Mouse (Mus musculus) hindbrain, embryonic 16.5 days (tissue): Measurements from ENCODE around the gene Gm28043. TPM values are rescaled to one million over a fixed set of nuclear protein-coding genes. Genes with fewer than 3 reads are reported as not detected.

Experiments
- ATAC-seq: fragments of 200-750 bp; cut with Nextera tagmentation; 2 replicates; pipeline ENCODE4 v1.8.0; 2017; ENCODE audit warnings: moderate TSS enrichment, moderate library complexity
- H3K27ac ChIP-seq: fragments of 300-500 bp; sonication (generic); 2 replicates; pipeline ENCODE4 v1.5.1; 2014; ENCODE audit warnings: low read depth, mild to moderate bottlenecking, control low read depth, low read length, moderate library complexity
- H3K27me3 ChIP-seq: fragments of 300-500 bp; sonication (generic); replicated peaks from 2 replicates; pipeline ENCODE4 v1.6.1; 2014; ENCODE audit warnings: low read length; ENCODE audit not compliant: control insufficient read depth, insufficient read depth
- H3K36me3 ChIP-seq: fragments of 300-500 bp; sonication (generic); 2 replicates; pipeline ENCODE4 v1.6.1; 2014; ENCODE audit warnings: mild to moderate bottlenecking, low read length, moderate library complexity, mixed read lengths; ENCODE audit not compliant: control insufficient read depth, insufficient read depth
- H3K4me1 ChIP-seq: fragments of 300-500 bp; sonication (generic); 2 replicates; pipeline ENCODE4 v1.6.1; 2014; ENCODE audit warnings: low read depth, low read length; ENCODE audit not compliant: control insufficient read depth, insufficient read depth
- H3K4me2 ChIP-seq: fragments of 300-500 bp; sonication (generic); 2 replicates; pipeline ENCODE4 v1.6.1; 2014; ENCODE audit warnings: mild to moderate bottlenecking, low read length, control low read depth, moderate library complexity
- H3K4me3 ChIP-seq: fragments of 300-500 bp; sonication (generic); 2 replicates; pipeline ENCODE4 v1.5.1; 2014; ENCODE audit warnings: mild to moderate bottlenecking, low read length, control low read depth, moderate library complexity
- H3K9ac ChIP-seq: fragments of 300-500 bp; sonication (generic); 2 replicates; pipeline ENCODE4 v1.6.1; 2014; ENCODE audit warnings: low read depth, mild to moderate bottlenecking, control low read depth, low read length, moderate library complexity
- H3K9me3 ChIP-seq: fragments of 300-500 bp; sonication (generic); 2 replicates; pipeline ENCODE4 v1.6.1; 2014; ENCODE audit warnings: mild to moderate bottlenecking, low read length, moderate library complexity; ENCODE audit not compliant: control insufficient read depth
- WGBS: fragments of 180-500 bp; shearing (Covaris S2); extraction: QIAGEN DNeasy Blood & Tissue Kit; methylation state at CpG from one replicate; pipeline ENCODE4 v1.1.7; 2014; 5-methylcytosine and 5-hydroxymethylcytosine counted together
- polyA plus RNA-seq: library from polyadenylated mRNA; unstranded; fragments of >200 nt; fragmentation: Nextera tagmentation; extraction: Ambion mirVana; gene quantifications from 2 replicates; pipeline ENCODE4 v1.2.1, GENCODE M21; 2015

Gm28043 gene
- 1.8 and 2.3 TPM in 2 replicates for polyA plus RNA-seq

- H3K27ac ChIP-seq = peak within 1 kb of the TSS; percentile 92
- peak within 1 kb of the TSS; percentile 92 for H3K4me2 ChIP-seq
- peaks cover 25% of the 10 kb centered on the region for H3K4me1 ChIP-seq
- H3K4me3 ChIP-seq = peak within 1 kb of the TSS; percentile 97
- no peaks in the 10 kb centered on the region for H3K9me3 ChIP-seq
- H3K9ac ChIP-seq = peak within 1 kb of the TSS; percentile 99
- 2% methylated on average over 52 of the region's 52 CpGs for WGBS
- peak; percentile 95 for ATAC-seq
- H3K36me3 ChIP-seq = no peaks in the 10 kb centered on the region
- no peaks in the 10 kb centered on the region for H3K27me3 ChIP-seq
These were observed at the start of gene Gm28043, which contains the start of gene Rnf8 for GRCm38 (mm10) chr17:29614115-29615023. Gene Gm28043 (plus strand): TSS chr17:29614876. Gene Rnf8 (plus strand): TSS chr17:29614790.

- H3K9ac ChIP-seq = no peak overlapping the region
- H3K27ac ChIP-seq = no peak overlapping the region
- no peaks in the 10 kb centered on the region for H3K27me3 ChIP-seq
- H3K9me3 ChIP-seq = no peaks in the 10 kb centered on the region
- no peak overlapping the region for H3K4me2 ChIP-seq
- ATAC-seq = no peak
- H3K4me3 ChIP-seq = no peak overlapping the region
- 97% methylated on average over 5 of the region's 5 CpGs for WGBS
- no peaks in the 10 kb centered on the region for H3K4me1 ChIP-seq
- H3K36me3 ChIP-seq = peaks cover 9% of the 10 kb centered on the region
These were observed 49.2 kb upstream of the Gm28043 start for GRCm38 (mm10) chr17:29565521-29565920.

- WGBS = 92% methylated on average over 15 of the region's 15 CpGs
- Histone ChIP-seq H3K9ac (no peak overlapping the region), H3K27me3 (no peaks in the 10 kb centered on the region), H3K4me3 (no peak overlapping the region), H3K4me1 (no peaks in the 10 kb centered on the region), H3K9me3 (no peaks in the 10 kb centered on the region), H3K27ac (no peak overlapping the region), H3K4me2 (no peak overlapping the region), H3K36me3 (peaks cover 27% of the 10 kb centered on the region)
- ATAC-seq = no peak
These were observed 46.2 kb upstream of the Gm28043 start for GRCm38 (mm10) chr17:29568435-29568834.

- no peaks in the 10 kb centered on the region for H3K4me1 ChIP-seq
- no peaks in the 10 kb centered on the region for H3K9me3 ChIP-seq
- H3K4me2 ChIP-seq = no peak overlapping the region
- peaks cover 29% of the 10 kb centered on the region for H3K36me3 ChIP-seq
- no peak overlapping the region for H3K27ac ChIP-seq
- H3K9ac ChIP-seq = no peak overlapping the region
- no peak for ATAC-seq
- WGBS = 78% methylated on average over 6 of the region's 6 CpGs
- no peak overlapping the region for H3K4me3 ChIP-seq
- no peaks in the 10 kb centered on the region for H3K27me3 ChIP-seq
These were observed 44.8 kb upstream of the Gm28043 start for GRCm38 (mm10) chr17:29569831-29570230.

- H3K4me1 ChIP-seq = no peaks in the 10 kb centered on the region
- no peaks in the 10 kb centered on the region for H3K27me3 ChIP-seq
- no peak overlapping the region for H3K4me3 ChIP-seq
- no peak overlapping the region for H3K4me2 ChIP-seq
- no peak overlapping the region for H3K9ac ChIP-seq
- no peak for ATAC-seq
- peaks cover 14% of the 10 kb centered on the region for H3K36me3 ChIP-seq
- WGBS = 88% methylated on average over 4 of the region's 4 CpGs
- no peak overlapping the region for H3K27ac ChIP-seq
- no peaks in the 10 kb centered on the region for H3K9me3 ChIP-seq
These were observed 35.0 kb upstream of the Gm28043 start for GRCm38 (mm10) chr17:29579579-29580126.

- peaks cover 10% of the 10 kb centered on the region for H3K36me3 ChIP-seq
- no peak for ATAC-seq
- 89% methylated on average over 5 of the region's 5 CpGs for WGBS
These were observed 31.1 kb upstream of the Gm28043 start for GRCm38 (mm10) chr17:29583569-29583968.

DNA sequence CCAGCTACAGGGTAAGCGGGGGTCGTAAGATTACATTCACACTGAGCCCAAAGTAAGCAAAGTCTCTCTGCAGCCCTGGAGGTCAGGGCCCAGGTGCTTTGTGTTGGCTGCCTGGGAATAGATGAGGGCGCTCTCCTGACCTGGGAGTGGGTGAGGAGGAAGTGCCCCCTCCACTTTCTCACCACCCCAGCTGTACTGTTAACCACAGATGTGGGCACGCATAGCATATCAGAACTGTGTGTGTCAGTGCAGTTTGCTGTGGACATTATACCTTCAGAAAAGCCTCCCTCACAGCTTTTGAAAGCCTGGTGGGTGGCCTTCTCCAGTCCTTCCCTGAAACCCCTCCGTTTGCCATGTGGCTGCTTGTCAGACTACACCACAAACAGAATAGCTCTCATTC, 30.4 kb upstream of the Gm28043 start:
- H3K4me2 ChIP-seq = no peak overlapping the region
- H3K27me3 ChIP-seq = no peaks in the 10 kb centered on the region
- no peak overlapping the region for H3K4me3 ChIP-seq
- 84% methylated on average over 5 of the region's 5 CpGs for WGBS
- H3K36me3 ChIP-seq = peaks cover 5% of the 10 kb centered on the region
- H3K4me1 ChIP-seq = peaks cover 4% of the 10 kb centered on the region
- H3K27ac ChIP-seq = no peak overlapping the region
- no peak for ATAC-seq
- H3K9ac ChIP-seq = no peak overlapping the region
- H3K9me3 ChIP-seq = no peaks in the 10 kb centered on the region

More at GRCm38 (mm10) chr17:29583569-29583968, 31.1 kb upstream of the Gm28043 start:
- H3K27me3 ChIP-seq = no peaks in the 10 kb centered on the region
- no peak overlapping the region for H3K27ac ChIP-seq
- H3K9ac ChIP-seq = no peak overlapping the region
- no peaks in the 10 kb centered on the region for H3K4me1 ChIP-seq
- no peak overlapping the region for H3K4me3 ChIP-seq
- no peaks in the 10 kb centered on the region for H3K9me3 ChIP-seq
- H3K4me2 ChIP-seq = no peak overlapping the region

- Histone ChIP-seq H3K4me3 (no peak overlapping the region), H3K27ac (no peak overlapping the region), H3K4me1 (peaks cover 8% of the 10 kb centered on the region), H3K9ac (no peak overlapping the region), H3K9me3 (no peaks in the 10 kb centered on the region), H3K27me3 (no peaks in the 10 kb centered on the region), H3K4me2 (no peak overlapping the region), H3K36me3 (peaks cover 1% of the 10 kb centered on the region)
- no peak for ATAC-seq
- 62% methylated on average over 3 of the region's 3 CpGs for WGBS
These were observed 29.9 kb upstream of the Gm28043 start for GRCm38 (mm10) chr17:29584737-29585136.

DNA sequence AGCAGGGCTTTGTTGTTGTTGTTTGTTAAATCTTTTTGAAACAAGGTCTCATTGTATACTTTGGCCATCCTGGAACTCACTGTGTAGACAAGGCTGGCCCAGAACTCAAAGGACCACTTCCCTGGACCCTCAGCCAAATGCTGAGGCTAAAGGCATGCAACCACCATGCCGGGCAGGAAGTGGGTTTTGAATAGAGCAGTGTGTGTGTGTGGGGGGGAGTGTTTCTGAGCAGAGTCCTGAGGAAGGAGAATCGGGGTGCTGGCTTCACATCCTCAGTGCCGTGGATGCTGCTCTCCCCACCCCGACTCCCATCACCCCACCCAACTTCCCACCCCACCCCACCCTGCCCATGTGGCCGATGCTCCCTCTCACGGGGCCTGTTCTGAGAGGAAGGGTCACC, 29.2 kb upstream of the Gm28043 start:
- 88% methylated on average over 6 of the region's 6 CpGs for WGBS
- no peak for ATAC-seq
- Histone ChIP-seq H3K36me3 (no peaks in the 10 kb centered on the region; the same call in 1 of the 2 replicates), H3K4me2 (no peak overlapping the region), H3K27me3 (no peaks in the 10 kb centered on the region), H3K9me3 (no peaks in the 10 kb centered on the region), H3K27ac (no peak overlapping the region), H3K9ac (no peak overlapping the region), H3K4me3 (no peak overlapping the region), H3K4me1 (peaks cover 10% of the 10 kb centered on the region)
